Mouse (Mus musculus) forebrain, embryonic 16.5 days (tissue): Measurements from ENCODE around the gene Adgrf5. TPM values are rescaled to one million over a fixed set of nuclear protein-coding genes. Genes with fewer than 3 reads are reported as not detected.

Experiments used
- ATAC-seq: fragments of 200-750 bp; cut with Nextera tagmentation; 2 replicates; pipeline ENCODE4 v1.8.0; 2017; ENCODE audit warnings: mild to moderate bottlenecking, moderate library complexity
- H3K27ac ChIP-seq: fragments of 300-500 bp; sonication (generic); 2 replicates; pipeline ENCODE4 v1.5.1; 2014; ENCODE audit warnings: low read length, control low read depth
- H3K27me3 ChIP-seq: fragments of 300-500 bp; sonication (generic); replicated peaks from 2 replicates; pipeline ENCODE4 v1.6.1; 2014; ENCODE audit warnings: low read length; ENCODE audit not compliant: control insufficient read depth, insufficient read depth
- H3K36me3 ChIP-seq: fragments of 300-500 bp; sonication (generic); 2 replicates; pipeline ENCODE4 v1.6.1; 2014; ENCODE audit not compliant: control insufficient read depth, insufficient read depth
- H3K4me1 ChIP-seq: fragments of 300-500 bp; sonication (generic); replicated peaks from 2 replicates; pipeline ENCODE4 v1.6.1; 2014; ENCODE audit warnings: low read length; ENCODE audit not compliant: control insufficient read depth, insufficient read depth
- H3K4me2 ChIP-seq: fragments of 300-500 bp; sonication (generic); 2 replicates; pipeline ENCODE4 v1.6.1; 2014; ENCODE audit warnings: mild to moderate bottlenecking, low read length, control low read depth
- H3K4me3 ChIP-seq: fragments of 300-500 bp; sonication (generic); replicated peaks from 2 replicates; pipeline ENCODE4 v1.5.1; 2014; ENCODE audit warnings: mild to moderate bottlenecking, low read length, control low read depth
- H3K9ac ChIP-seq: fragments of 300-500 bp; sonication (generic); replicated peaks from 2 replicates; pipeline ENCODE4 v1.6.1; 2014; ENCODE audit warnings: low read depth, low read length, control low read depth
- H3K9me3 ChIP-seq: fragments of 300-500 bp; sonication (generic); 2 replicates; pipeline ENCODE4 v1.6.1; 2016; ENCODE audit warnings: low read length; ENCODE audit not compliant: control insufficient read depth
- WGBS: fragments of 180-500 bp; shearing (Covaris S2); extraction: QIAGEN DNeasy Blood & Tissue Kit; methylation state at CpG from one replicate; pipeline ENCODE4 v1.1.7; 2014; 5-methylcytosine and 5-hydroxymethylcytosine counted together
- polyA plus RNA-seq: library from polyadenylated mRNA; unstranded; fragments of >200 nt; fragmentation: Nextera tagmentation; extraction: Ambion mirVana; gene quantifications from 2 replicates; pipeline ENCODE4 v1.2.1, GENCODE M21; 2015

Adgrf5 gene
- 8.4 and 10.1 TPM in 2 replicates for polyA plus RNA-seq

GRCm38 (mm10) chr17:43359826-43360619 lies at the start of gene Adgrf5:
TSS of gene Adgrf5 (plus strand) at chr17:43360451.
- H3K36me3 ChIP-seq, result no peaks in the 10 kb centered on the region
- no peak for ATAC-seq
- H3K4me2 ChIP-seq, result no peak within 1 kb of the TSS
- no peak within 1 kb of the TSS for H3K27ac ChIP-seq
- H3K27me3 ChIP-seq, result no peaks in the 10 kb centered on the region
- 73% methylated on average over 16 of the region's 16 CpGs for whole genome bisulfite sequencing
- H3K9ac ChIP-seq, result no peak within 1 kb of the TSS
- H3K4me3 ChIP-seq, result no peak within 1 kb of the TSS
- no peaks in the 10 kb centered on the region for H3K4me1 ChIP-seq
- H3K9me3 ChIP-seq, result no peaks in the 10 kb centered on the region

- Histone ChIP-seq H3K9ac (no peak overlapping the region), H3K36me3 (no peaks in the 10 kb centered on the region), H3K27ac (no peak overlapping the region), H3K27me3 (no peaks in the 10 kb centered on the region), H3K4me2 (peak overlapping the region; percentile 60), H3K9me3 (no peaks in the 10 kb centered on the region), H3K4me3 (no peak overlapping the region), H3K4me1 (peaks cover 7% of the 10 kb centered on the region)
- 45% methylated on average over 7 of the region's 7 CpGs for WGBS
- peak; percentile 1 for ATAC-seq
Measured at GRCm38 (mm10) chr17:43325986-43326671, 34.1 kb upstream of the Adgrf5 start.

- Histone ChIP-seq H3K9me3 (no peaks in the 10 kb centered on the region), H3K36me3 (no peaks in the 10 kb centered on the region), H3K9ac (peak overlapping the region; percentile 54), H3K4me3 (peak overlapping the region; percentile 37), H3K27me3 (no peaks in the 10 kb centered on the region), H3K4me1 (peaks cover 7% of the 10 kb centered on the region), H3K27ac (no peak overlapping the region), H3K4me2 (peak overlapping the region; percentile 60)
- 5% methylated on average over 29 of the region's 29 CpGs for WGBS
- ATAC-seq, result peak; percentile 91
Measured at GRCm38 (mm10) chr17:43326726-43327700, 33.2 kb upstream of the Adgrf5 start.

- H3K4me2 ChIP-seq, result no peak overlapping the region
- H3K36me3 ChIP-seq, result no peaks in the 10 kb centered on the region
- WGBS, result 80% methylated on average over 6 of the region's 6 CpGs
- no peak overlapping the region for H3K4me3 ChIP-seq
- ATAC-seq, result no peak; the same call in 1 of the 2 replicates
- no peak overlapping the region for H3K9ac ChIP-seq
- H3K9me3 ChIP-seq, result no peaks in the 10 kb centered on the region
- H3K27me3 ChIP-seq, result no peaks in the 10 kb centered on the region
- H3K27ac ChIP-seq, result no peak overlapping the region
- H3K4me1 ChIP-seq, result peaks cover 7% of the 10 kb centered on the region
Measured at GRCm38 (mm10) chr17:43327810-43328209, 32.4 kb upstream of the Adgrf5 start.

GRCm38 (mm10) chr17:43329216-43329615 lies 31.0 kb upstream of the Adgrf5 start:
- Histone ChIP-seq H3K4me1 (peaks cover 7% of the 10 kb centered on the region), H3K4me3 (no peak overlapping the region), H3K9me3 (no peaks in the 10 kb centered on the region), H3K27me3 (no peaks in the 10 kb centered on the region), H3K9ac (no peak overlapping the region), H3K36me3 (no peaks in the 10 kb centered on the region), H3K4me2 (no peak overlapping the region), H3K27ac (no peak overlapping the region)
- ATAC-seq, result no peak
- WGBS, result 81% methylated on average over 4 of the region's 4 CpGs

GRCm38 (mm10) chr17:43329761-43330183 lies 30.5 kb upstream of the Adgrf5 start:
- no peak overlapping the region for H3K27ac ChIP-seq
- no peak overlapping the region for H3K4me2 ChIP-seq
- no peaks in the 10 kb centered on the region for H3K9me3 ChIP-seq
- 81% methylated on average over 7 of the region's 7 CpGs for WGBS
- ATAC-seq, result no peak
- H3K9ac ChIP-seq, result no peak overlapping the region
- peaks cover 7% of the 10 kb centered on the region for H3K4me1 ChIP-seq
- no peak overlapping the region for H3K4me3 ChIP-seq
- H3K27me3 ChIP-seq, result no peaks in the 10 kb centered on the region
- no peaks in the 10 kb centered on the region for H3K36me3 ChIP-seq

- ATAC-seq, result no peak
- H3K9ac ChIP-seq, result no peak overlapping the region
- no peak overlapping the region for H3K4me3 ChIP-seq
Measured at GRCm38 (mm10) chr17:43332686-43333085, 27.6 kb upstream of the Adgrf5 start.

GRCm38 (mm10) chr17:43334074-43334473 lies 26.2 kb upstream of the Adgrf5 start:
- Histone ChIP-seq H3K27me3 (no peaks in the 10 kb centered on the region), H3K9me3 (no peaks in the 10 kb centered on the region), H3K36me3 (no peaks in the 10 kb centered on the region), H3K27ac (no peak overlapping the region), H3K4me1 (no peaks in the 10 kb centered on the region), H3K4me2 (no peak overlapping the region), H3K4me3 (no peak overlapping the region), H3K9ac (no peak overlapping the region)
- WGBS, result 84% methylated on average over 9 of the region's 9 CpGs
- no peak for ATAC-seq

More at GRCm38 (mm10) chr17:43332686-43333085, 27.6 kb upstream of the Adgrf5 start:
- H3K27me3 ChIP-seq, result no peaks in the 10 kb centered on the region
- 41% methylated on average over 5 of the region's 5 CpGs for WGBS
- no peaks in the 10 kb centered on the region for H3K4me1 ChIP-seq
- no peak overlapping the region for H3K27ac ChIP-seq
- H3K4me2 ChIP-seq, result no peak overlapping the region
- H3K9me3 ChIP-seq, result no peaks in the 10 kb centered on the region
- no peaks in the 10 kb centered on the region for H3K36me3 ChIP-seq
